Mouse (Mus musculus) bone marrow macrophage, adult 2 months (primary cell): ENCODE measurements around the gene Spef1.

ENCODE experiments used
- CTCF ChIP-seq: IDR thresholded peaks from 2 replicates; pipeline ENCODE4 v1.5.1; 2012; ENCODE audit warnings: low read depth, mild to moderate bottlenecking, low read length, moderate library complexity
- POLR2A ChIP-seq: IDR thresholded peaks from 2 replicates; pipeline ENCODE4 v1.6.1; 2012; ENCODE audit warnings: mild to moderate bottlenecking, low read depth, low read length, borderline replicate concordance

GRCm38 (mm10) chr2:131145121-131145520 is 42.0 kb downstream of the Spef1 start:
- TF ChIP-seq CTCF (no peak), POLR2A (no peak)
